Mouse (Mus musculus) thymus, adult 18-20 months (tissue): ENCODE results near the gene Gm44805.
A peak's percentile ranks its signal among the peaks of the same experiment; 100 is the strongest.

Experiments
- DNase-seq, 2 experiments: peaks; one replicate each; pipeline ENCODE4 v3.0.0; 2022; ENCODE audit warnings: mixed read lengths in 2 of 2

Gene Gm44805

GRCm38 (mm10) chr7:19628536-19629360, 52.5 kb downstream of the Gm44805 start:
- peak; percentile 92 to 98 for DNase-seq

- no peak for DNase-seq
Observed at GRCm38 (mm10) chr7:19628192-19628535, 53.1 kb downstream of the Gm44805 start.

- no peak for DNase-seq
Observed at GRCm38 (mm10) chr7:19627721-19628120, 53.5 kb downstream of the Gm44805 start.

GRCm38 (mm10) chr7:19623433-19623832, 57.8 kb downstream of the Gm44805 start:
- no peak for DNase-seq

- DNase-seq: no peak
Observed at GRCm38 (mm10) chr7:19622241-19622640, 59.0 kb downstream of the Gm44805 start.
